Mouse (Mus musculus) CD4-positive helper T cell, adult 2 months (primary cell): Measurements from ENCODE around the gene Snx10.

Experiments
- DNase-seq: peaks from one replicate; pipeline ENCODE4 v3.0.0-alpha.2; 2012; ENCODE audit warnings: low read depth, missing footprints, low spot score

Snx10 gene

GRCm38 (mm10) chr6:51585980-51586379 lies 62.3 kb downstream of the Snx10 start:
- DNase-seq, result peak; percentile 55

GRCm38 (mm10) chr6:51587266-51587665 lies 63.6 kb downstream of the Snx10 start:
- DNase-seq, result no peak

DNA sequence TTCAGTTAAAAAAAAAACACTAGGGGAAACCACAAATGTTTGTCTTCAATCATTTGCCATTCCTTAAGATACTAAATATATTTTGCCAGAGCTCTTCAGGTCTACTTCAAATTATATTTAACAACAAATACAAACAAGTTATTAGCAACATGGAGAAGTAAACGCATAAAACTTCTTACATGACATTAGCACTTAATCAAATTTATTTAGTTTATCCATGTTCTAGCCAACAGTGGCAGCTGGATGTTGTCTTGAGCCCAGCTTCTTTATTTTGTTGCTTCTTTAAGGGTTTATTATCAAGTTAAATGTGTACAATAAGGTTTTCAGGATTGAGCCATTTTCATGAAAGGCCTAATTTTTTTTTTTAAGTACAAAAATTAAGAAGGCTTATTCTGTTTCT lies 67.6 kb downstream of the Snx10 start:
- no peak for DNase-seq

DNA sequence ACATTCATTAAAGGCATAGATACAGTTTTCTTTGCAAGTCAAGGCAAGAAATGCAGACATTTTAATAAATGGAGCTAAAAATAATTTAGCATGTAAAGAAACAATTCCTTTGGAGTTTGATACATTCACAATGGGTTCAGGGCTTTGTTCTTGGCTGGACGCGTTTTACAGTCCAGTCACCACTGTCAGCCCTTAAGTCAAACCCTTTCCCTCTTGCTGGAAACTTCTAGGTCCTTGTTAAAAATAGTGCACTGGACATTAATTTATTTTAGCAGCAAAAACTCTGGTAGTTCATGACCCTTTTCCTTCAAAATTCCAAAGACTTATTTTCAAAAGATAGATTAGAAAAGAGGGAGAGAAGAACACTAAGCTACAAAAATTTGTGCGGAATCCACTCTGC lies 68.1 kb downstream of the Snx10 start:
- DNase-seq, result no peak

DNA sequence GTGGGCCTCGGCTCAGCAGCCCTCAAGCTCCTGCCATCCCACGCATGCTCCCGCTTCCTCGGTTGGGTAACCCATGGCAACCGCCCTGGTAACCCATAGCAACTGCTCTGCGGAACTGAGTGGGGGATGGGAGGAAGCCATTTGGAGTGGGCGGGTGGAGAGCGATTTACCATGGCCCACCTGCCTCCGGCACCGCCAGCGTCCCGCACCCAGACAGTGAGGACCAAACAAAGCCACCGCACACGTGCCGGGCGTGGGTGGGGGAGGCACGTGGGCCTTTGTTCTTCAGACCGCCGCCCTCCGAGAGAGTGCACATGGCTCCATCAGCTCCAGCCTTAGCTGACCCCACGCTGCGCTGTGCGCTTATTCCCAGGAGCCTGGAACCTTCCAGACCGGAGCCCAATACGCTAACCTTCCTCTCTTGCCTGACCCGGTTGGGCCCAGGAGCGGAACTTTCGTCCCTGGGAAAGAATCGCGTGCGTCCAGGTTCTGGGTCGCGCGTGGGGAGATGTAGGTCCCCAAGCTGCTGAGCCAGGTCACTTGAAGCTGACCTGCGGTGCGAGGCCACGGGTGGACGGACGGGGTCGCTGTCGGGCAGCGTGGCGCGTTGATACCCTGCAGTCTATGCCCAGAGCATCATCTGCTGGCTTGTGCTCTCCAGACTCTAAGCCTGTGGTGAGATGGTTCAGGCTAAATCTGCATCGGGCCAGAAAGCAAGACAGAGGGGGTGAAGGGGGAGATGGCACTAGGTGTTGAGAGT lies 68.8 kb downstream of the Snx10 start:
- DNase-seq, result peak; percentile 71

DNA sequence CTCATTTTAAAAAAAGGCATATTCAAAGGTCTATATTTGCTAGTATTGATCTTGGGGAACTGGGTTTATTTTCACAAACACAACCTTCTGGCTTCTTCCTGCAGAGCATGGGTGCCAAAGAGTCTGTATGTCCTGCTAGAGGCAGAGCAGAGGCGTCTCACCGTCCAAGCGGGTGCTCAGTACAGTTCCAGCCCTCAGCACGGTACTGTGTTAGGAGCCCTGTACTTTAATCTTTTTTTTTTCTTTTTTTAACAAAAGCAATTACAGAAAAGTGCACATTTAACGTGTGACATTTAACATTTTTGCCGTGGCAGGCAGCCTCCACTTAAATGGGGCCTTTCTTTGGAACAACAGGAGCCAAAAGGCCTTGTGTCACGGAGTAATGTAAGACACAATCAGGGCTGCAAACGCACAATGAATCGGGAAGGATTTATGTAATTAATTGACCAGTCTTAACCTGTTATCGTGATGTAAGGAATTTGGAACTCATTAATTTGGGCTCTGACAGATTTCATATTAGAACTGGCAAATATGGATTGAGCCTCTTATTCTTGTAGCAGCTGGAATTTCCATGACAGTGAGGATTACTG lies 69.8 kb downstream of the Snx10 start:
- DNase-seq, result no peak

DNA sequence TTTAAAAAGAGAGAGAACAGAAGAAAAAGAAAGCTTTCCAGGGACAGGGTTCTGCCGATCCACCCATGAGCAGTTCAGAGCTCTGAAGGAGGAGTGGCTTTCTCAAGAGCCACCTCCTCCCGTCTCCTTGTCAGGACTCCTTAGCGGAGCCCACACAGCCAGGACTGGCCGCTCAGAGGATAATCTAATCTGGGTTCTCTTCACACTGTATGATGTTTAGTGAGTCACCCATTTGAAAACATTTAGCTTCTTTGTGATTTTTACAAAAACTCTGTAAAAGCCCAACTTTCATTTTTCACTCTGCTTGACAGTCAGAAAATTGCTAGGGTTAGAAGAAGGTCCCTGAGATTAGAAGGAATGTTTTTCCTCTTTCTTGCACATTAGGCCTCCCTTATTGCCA lies 70.8 kb downstream of the Snx10 start:
- DNase-seq, result no peak

GRCm38 (mm10) chr6:51598058-51598457 lies 74.4 kb downstream of the Snx10 start:
- no peak for DNase-seq

DNA sequence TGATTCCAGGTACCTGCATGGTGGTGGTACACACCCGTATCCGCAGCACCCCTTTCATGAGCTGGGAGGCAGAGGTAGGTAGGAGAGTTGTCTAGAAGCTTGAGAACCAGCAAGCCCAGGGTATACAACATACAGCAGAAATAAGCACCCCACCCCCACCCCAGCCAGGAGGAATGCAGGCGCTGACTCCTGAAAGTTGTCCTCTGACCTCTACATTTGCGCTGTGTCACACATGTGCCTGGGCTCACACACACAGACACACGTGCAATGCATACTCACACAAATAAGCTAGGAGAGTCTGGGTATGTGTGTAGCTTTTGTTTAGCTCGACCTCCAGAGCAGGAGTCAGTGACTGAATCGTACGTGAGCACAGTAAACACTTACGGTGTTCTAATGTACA lies 76.7 kb downstream of the Snx10 start:
- DNase-seq, result no peak

GRCm38 (mm10) chr6:51602341-51602740 lies 78.6 kb downstream of the Snx10 start:
- no peak for DNase-seq

DNA sequence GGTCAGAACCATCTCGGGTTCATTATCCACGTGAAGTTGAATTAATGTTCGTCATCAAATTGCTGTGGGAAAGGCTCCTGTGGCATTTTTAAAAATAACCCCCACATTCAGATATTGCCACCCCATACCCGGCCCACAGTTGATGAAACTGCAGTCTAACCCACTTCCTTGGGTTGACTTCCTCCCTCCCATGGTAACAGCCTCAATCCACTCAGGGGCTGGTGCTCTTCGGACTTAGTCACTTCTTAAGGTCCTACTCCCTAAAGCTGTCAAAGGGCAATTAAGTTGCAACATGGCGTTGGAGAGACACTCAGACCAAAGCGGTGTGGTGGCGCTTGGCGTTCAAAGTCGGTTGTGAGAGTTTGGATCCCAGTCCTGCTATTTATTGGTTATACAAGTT lies 80.0 kb downstream of the Snx10 start:
- no peak for DNase-seq

DNA sequence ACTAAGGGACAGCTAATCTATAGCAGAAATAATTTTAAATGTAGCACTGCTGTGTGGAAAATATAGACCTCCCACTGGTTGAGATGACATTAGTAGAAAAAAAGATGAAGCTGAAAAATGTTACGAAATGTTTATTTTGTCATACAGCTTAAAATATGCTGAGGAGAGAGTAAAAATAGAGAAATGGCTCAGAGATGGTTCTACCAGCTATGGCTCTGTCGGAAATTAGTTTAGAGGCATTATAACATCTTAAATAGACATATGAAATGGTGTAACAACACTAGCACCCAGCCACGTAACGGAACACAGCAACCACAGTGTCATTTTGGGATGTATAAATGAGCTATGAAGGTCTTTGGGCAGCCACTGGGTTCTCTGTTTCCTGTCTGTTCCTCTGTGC lies 82.5 kb downstream of the Snx10 start:
- no peak for DNase-seq

- DNase-seq, result no peak
These were observed 83.1 kb downstream of the Snx10 start for GRCm38 (mm10) chr6:51606803-51607202.

- DNase-seq, result no peak
These were observed 87.9 kb downstream of the Snx10 start for GRCm38 (mm10) chr6:51611621-51612020.

GRCm38 (mm10) chr6:51612371-51613051 lies 88.8 kb downstream of the Snx10 start:
- DNase-seq, result peak; percentile 8

GRCm38 (mm10) chr6:51613661-51614060 lies 90.0 kb downstream of the Snx10 start:
- DNase-seq, result no peak

DNA sequence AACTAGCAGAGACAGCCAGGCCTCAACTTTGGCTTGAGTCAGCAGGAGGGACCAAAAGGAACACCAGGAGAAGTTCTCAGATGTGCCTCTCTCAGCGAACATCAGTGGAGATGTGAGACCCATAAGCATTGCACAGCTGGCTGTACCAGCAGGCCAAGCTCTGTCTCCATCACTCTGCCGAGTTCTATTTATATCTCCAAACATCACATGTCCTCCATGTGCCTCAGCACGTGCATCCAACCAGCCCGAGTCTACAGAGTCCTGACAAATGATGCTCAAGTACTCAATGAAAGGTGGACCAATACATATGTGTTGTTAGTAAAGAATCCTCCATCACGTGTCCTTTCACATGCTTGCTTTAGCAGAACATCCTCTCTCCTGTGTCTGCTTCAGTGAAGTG lies 103.1 kb downstream of the Snx10 start:
- DNase-seq, result no peak

GRCm38 (mm10) chr6:51629671-51630070 lies 106.0 kb downstream of the Snx10 start:
- no peak for DNase-seq

- DNase-seq, result no peak
These were observed 106.5 kb downstream of the Snx10 start for GRCm38 (mm10) chr6:51630184-51630583.

DNA sequence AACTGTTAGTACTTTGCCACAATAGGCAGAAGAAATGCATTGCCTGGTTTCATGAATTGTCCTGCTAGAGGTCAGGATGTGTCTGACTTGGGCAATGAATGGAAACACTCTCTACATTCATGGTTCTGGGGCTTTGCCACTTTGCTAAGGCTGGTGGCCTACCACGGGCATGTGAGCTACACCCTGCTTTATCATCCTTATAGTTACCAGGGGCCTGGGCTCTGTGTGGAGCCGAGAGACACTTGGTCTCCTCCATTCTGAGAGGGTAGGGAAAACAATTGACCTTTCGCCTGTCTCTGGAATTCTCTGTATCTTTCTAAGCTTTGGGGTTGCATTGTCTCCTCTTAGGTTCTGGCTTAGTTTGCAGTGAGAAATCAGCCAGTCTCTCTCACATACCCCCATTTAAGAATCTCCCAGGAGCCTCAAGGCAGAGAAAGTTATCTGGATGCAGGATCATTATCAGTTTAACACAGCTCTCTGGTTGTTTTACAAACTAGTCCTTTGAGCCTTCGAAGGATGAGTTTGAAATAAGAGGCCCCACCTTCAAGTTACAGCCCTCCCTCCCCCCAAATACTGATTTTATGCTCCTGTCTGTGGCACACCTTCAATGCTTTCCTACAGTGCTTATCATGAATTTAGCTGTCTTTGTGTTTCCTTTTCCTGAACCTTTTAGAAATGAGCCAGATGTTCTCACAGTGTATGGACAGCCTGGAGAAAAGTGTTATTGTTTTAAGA lies 109.4 kb downstream of the Snx10 start:
- DNase-seq, result no peak

- no peak for DNase-seq
These were observed 110.1 kb downstream of the Snx10 start for GRCm38 (mm10) chr6:51633663-51634362.
